Mouse (Mus musculus): ENCODE measurements around the gene Prkci. TPM values are rescaled to one million over a fixed set of nuclear protein-coding genes. Genes with fewer than 3 reads are reported as not detected.
A peak's percentile ranks its signal among the peaks of the same experiment; 100 is the strongest.

The Prkci gene
- total RNA-seq, 2 experiments from 2014 or later = 6.8 to 8.6 TPM

GRCm38 (mm10) chr3:31077068-31077703 lies 81.6 kb downstream of the Prkci start:
- ATAC-seq (replicated peaks; ENCODE audit: low FRiP score, low TSS enrichment, poor library complexity, severe bottlenecking) = no peak

GRCm38 (mm10) chr3:31079450-31079849 lies 83.9 kb downstream of the Prkci start:
- ATAC-seq (replicated peaks; ENCODE audit: low FRiP score, low TSS enrichment, poor library complexity, severe bottlenecking) = no peak

GRCm38 (mm10) chr3:31080791-31081502 lies 85.4 kb downstream of the Prkci start:
- no peak for ATAC-seq (replicated peaks; ENCODE audit: low FRiP score, low TSS enrichment, poor library complexity, severe bottlenecking)

DNA sequence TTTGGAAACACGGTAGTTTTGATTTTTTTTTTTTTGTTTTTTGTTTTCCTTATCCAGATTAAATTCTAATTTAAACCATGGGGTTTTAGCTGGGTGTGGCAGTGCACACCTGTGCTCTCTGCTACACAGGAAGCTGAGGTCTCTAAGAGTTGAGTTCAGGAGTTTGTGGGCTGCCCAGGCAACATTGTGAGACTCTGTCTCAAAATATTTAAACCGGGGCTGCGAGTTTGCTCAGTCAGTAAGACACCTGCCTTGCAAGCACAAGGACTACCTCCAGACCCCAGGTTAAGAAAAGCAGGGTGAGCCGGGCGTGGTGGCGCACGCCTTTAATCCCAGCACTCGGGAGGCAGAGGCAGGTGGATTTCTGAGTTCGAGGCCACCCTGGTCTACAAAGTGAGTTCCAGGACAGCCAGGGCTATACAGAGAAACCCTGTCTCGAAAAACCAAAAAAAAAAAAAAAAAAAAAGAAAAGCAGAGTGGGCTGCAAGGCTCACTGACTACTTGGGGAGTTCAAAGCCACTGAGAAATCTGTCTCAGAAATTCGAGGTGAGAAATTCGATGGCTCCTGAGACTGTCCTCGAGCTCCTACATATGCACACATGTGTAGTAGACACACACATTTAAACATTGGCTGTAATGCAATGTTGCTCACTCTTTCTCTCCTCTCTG lies 87.4 kb downstream of the Prkci start:
- ATAC-seq (replicated peaks; ENCODE audit: low FRiP score, low TSS enrichment, poor library complexity, severe bottlenecking) = no peak

- ATAC-seq (replicated peaks; ENCODE audit: low FRiP score, low TSS enrichment, poor library complexity, severe bottlenecking) = peak; percentile 54; the same call in 1 of the 2 replicates
Observed at GRCm38 (mm10) chr3:31083507-31084245, 88.1 kb downstream of the Prkci start.

DNA sequence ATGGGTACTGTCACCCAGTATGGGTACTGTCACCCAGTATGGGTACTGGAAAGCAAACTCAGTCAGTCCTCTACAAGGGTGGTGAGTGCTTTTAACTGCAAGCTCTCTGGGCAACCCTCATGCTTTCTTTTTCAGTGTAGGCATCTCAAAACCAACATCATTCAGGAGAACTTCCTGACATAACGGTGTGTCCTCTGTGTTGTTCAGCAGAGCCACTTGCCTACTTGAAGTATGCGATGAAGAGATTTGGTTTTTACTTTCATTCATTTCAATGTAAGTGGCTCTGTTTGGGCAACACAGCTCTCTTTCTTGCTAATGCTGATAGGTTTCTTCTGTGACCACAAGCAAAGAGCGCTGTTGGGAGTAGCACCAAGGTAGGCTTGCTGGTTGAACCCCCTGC lies 89.5 kb downstream of the Prkci start:
- 0 out of 2 replicates have a peak, but pooled peaks have one; percentile 28 for ATAC-seq (replicated peaks; ENCODE audit: low FRiP score, low TSS enrichment, poor library complexity, severe bottlenecking)

- no peak for ATAC-seq (replicated peaks; ENCODE audit: low FRiP score, low TSS enrichment, poor library complexity, severe bottlenecking)
Observed at GRCm38 (mm10) chr3:31088789-31089775, 93.5 kb downstream of the Prkci start.

GRCm38 (mm10) chr3:31089956-31090355 lies 94.4 kb downstream of the Prkci start:
- no peak for ATAC-seq (replicated peaks; ENCODE audit: low FRiP score, low TSS enrichment, poor library complexity, severe bottlenecking)

DNA sequence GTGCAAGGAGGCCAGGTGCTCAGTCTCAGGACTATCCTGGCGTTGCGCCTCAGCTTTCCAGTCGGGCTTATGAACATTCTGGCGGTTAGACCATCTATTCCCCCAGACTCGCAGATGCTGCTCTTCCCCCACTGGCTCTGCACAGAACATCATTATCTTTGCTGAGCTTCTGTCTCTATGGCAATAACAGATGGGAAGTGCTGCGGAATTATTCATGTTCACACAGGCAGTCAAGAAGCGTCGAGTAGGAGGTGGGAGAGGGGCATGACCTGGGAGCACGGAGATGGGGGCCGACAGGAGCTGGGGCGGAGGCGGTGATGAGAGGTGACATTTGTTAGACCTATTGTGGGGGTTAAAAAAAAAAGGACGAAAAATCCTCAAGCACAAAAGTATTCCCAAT lies 97.6 kb downstream of the Prkci start:
- ATAC-seq (replicated peaks; ENCODE audit: low FRiP score, low TSS enrichment, poor library complexity, severe bottlenecking) = peak; percentile 45

GRCm38 (mm10) chr3:31093627-31094351 lies 98.2 kb downstream of the Prkci start:
- ATAC-seq (replicated peaks; ENCODE audit: low FRiP score, low TSS enrichment, poor library complexity, severe bottlenecking) = peak; percentile 34

DNA sequence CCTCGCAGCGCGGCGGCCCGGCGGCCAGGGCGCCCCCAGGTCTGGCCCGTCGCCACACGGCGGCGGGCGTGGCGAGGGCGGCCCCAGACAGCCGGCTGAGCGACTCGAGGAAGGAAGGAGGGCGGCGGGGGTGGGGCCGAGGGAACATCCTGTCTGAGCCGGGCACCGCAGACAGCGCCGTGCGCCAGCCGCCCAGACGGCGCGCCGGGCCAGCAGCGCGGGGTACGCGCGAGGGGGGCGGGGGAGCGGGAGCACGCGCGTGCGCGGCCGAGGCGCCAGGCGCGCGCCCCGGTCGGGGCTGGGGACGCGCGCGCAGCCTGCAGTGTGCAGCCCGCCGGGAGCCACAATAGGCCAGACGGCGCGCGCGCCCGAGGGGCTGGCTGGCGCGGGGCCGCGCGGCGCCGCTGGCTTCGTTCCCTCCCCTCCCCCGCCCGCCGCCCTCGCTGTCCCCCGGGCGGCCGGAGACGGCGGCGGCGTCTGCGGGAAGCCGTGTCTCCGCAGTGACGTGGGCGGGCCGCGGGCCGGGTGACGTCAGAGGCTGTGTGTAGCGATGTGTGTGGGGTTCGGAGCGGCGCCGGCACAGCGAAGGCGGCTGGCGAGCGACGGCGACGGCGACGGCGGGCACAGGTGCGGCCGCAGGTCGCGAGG lies 99.1 kb downstream of the Prkci start, which contains the start of gene Skil:
Gene Skil (plus strand): TSS at position 528 of the 648 bp plus-strand sequence.
- ATAC-seq (replicated peaks; ENCODE audit: low FRiP score, low TSS enrichment, poor library complexity, severe bottlenecking) = peak; percentile 83

DNA sequence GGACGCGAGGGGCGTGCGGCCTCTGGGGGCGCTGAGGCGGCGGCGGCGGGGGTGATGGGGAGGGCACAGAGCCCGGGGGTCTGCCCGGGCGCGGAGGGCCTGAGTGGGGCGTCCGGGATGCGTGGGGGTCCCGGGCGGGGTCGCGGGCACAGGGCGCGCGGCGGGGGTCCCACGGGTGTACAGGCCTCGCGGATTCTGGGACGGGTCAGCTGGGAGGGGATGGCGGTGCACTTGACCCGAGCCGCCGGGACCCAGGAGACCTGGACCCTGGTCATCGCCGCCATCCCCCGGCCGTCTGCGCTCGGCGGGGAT lies 99.6 kb downstream of the Prkci start:
- ATAC-seq (replicated peaks; ENCODE audit: low FRiP score, low TSS enrichment, poor library complexity, severe bottlenecking) = no peak

DNA sequence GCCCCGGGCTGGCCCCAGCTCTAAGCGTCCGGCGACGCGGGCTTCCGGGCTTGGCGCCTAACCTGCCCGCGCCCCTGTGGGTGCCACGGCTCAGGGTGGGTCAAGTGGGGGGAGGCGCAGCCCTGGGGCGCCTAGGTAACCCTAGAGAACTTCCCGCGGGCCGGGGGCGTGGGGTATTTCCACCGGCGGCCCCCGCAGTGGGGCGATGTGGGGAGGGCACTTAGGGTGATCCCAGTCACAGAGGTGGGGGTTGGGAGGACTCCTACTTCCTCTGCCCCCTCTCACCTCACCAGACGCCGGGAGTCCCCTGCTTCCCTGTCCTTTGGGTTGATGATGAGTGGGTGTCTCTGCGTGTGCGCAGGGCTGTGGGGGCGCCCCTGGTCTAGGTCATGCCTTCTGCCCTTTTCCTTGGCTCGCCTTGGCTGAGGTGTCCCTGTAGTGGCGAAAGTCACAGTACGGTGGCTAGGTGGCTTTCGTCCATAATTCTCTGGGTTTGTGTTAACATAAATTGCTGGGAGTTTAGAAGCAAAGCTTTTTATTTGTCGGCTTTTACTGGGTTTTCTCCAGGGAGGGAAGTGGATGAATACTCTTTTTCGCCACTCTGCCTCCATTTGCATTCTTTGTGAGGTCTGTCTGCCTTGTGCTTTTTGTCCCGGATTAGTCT lies 100.1 kb downstream of the Prkci start:
- ATAC-seq (replicated peaks; ENCODE audit: low FRiP score, low TSS enrichment, poor library complexity, severe bottlenecking) = 0 out of 2 replicates have a peak, but pooled peaks have one; percentile 5

GRCm38 (mm10) chr3:31096155-31097101 lies 100.9 kb downstream of the Prkci start:
- no peak for ATAC-seq (replicated peaks; ENCODE audit: low FRiP score, low TSS enrichment, poor library complexity, severe bottlenecking)

GRCm38 (mm10) chr3:31097102-31097720 lies 101.7 kb downstream of the Prkci start:
- ATAC-seq (replicated peaks; ENCODE audit: low FRiP score, low TSS enrichment, poor library complexity, severe bottlenecking) = no peak

DNA sequence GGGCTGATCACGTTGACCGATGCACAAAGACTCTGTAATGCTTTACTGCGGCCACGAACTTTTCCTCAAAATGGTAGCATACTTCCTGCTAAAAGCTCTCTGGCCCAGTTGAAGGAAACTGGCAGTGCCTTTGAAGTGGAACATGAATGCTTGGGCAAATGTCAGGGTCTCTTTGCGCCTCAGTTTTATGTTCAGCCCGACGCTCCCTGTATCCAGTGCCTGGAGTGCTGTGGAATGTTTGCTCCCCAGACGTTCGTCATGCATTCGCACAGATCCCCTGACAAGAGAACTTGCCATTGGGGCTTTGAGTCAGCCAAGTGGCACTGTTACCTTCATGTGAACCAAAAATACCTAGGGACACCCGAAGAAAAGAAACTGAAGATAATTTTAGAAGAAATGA lies 102.4 kb downstream of the Prkci start:
- no peak for ATAC-seq (replicated peaks; ENCODE audit: low FRiP score, low TSS enrichment, poor library complexity, severe bottlenecking)

All from megakaryocyte-erythroid progenitor cell, adult 5-6 weeks (primary cell).